Mouse (Mus musculus) midbrain, embryonic 13.5 days (tissue): ENCODE measurements around the gene Hs3st2. TPM values are rescaled to one million over a fixed set of nuclear protein-coding genes. Genes with fewer than 3 reads are reported as not detected.

ENCODE experiments used
- ATAC-seq: fragments of 200-750 bp; cut with Nextera tagmentation; 2 replicates; pipeline ENCODE4 v1.8.0; 2017; ENCODE audit warnings: mild to moderate bottlenecking, moderate TSS enrichment, moderate library complexity
- H3K27ac ChIP-seq: fragments of 300-500 bp; sonication (generic); 2 replicates; pipeline ENCODE4 v1.5.1; 2015; ENCODE audit warnings: inconsistent platforms, mild to moderate bottlenecking, moderate library complexity
- H3K27me3 ChIP-seq: fragments of 300-500 bp; sonication (generic); 2 replicates; pipeline ENCODE4 v1.6.1; 2015; ENCODE audit warnings: mild to moderate bottlenecking, inconsistent platforms
- H3K36me3 ChIP-seq: fragments of 300-500 bp; sonication (generic); 2 replicates; pipeline ENCODE4 v1.6.1; 2015; ENCODE audit warnings: mild to moderate bottlenecking, inconsistent platforms
- H3K4me1 ChIP-seq: fragments of 300-500 bp; sonication (generic); replicated peaks from 2 replicates; pipeline ENCODE4 v1.6.1; 2015; ENCODE audit warnings: inconsistent platforms
- H3K4me2 ChIP-seq: fragments of 300-500 bp; sonication (generic); replicated peaks from 2 replicates; pipeline ENCODE4 v1.6.1; 2015; ENCODE audit warnings: moderate library complexity, mild to moderate bottlenecking, inconsistent platforms
- H3K4me3 ChIP-seq: fragments of 300-500 bp; sonication (generic); replicated peaks from 2 replicates; pipeline ENCODE4 v1.5.1; 2015; ENCODE audit warnings: mild to moderate bottlenecking, inconsistent platforms
- H3K9ac ChIP-seq: fragments of 300-500 bp; sonication (generic); replicated peaks from 2 replicates; pipeline ENCODE4 v1.6.1; 2015; ENCODE audit warnings: mild to moderate bottlenecking, inconsistent platforms
- H3K9me3 ChIP-seq: fragments of 300-500 bp; sonication (generic); 2 replicates; pipeline ENCODE4 v1.6.1; 2016; ENCODE audit warnings: mild to moderate bottlenecking, inconsistent platforms
- WGBS: fragments of 180-500 bp; shearing (Covaris S2); methylation state at CpG from one replicate; pipeline ENCODE4 v1.1.7; 2015; 5-methylcytosine and 5-hydroxymethylcytosine counted together
- polyA plus RNA-seq: library from polyadenylated mRNA; unstranded; fragments of >200 nt; fragmentation: Nextera tagmentation; extraction: Ambion mirVana; gene quantifications from 2 replicates; pipeline ENCODE4 v1.2.1, GENCODE M21; 2015

Gene Hs3st2
- polyA plus RNA-seq, 1 experiment from 2014 or later: 6.2 TPM

GRCm38 (mm10) chr7:121517165-121517591 lies 125.5 kb downstream of the Hs3st2 start:
- no peak overlapping the region for H3K9ac ChIP-seq
- H3K9me3 ChIP-seq: peaks cover 4% of the 10 kb centered on the region; the same call in 1 of the 2 replicates
- no peak overlapping the region for H3K4me3 ChIP-seq
- WGBS: 86% methylated on average over 3 of the region's 3 CpGs
- no peak overlapping the region for H3K27ac ChIP-seq
- no peak for ATAC-seq
- no peaks in the 10 kb centered on the region for H3K36me3 ChIP-seq
- no peak overlapping the region for H3K4me2 ChIP-seq
- H3K4me1 ChIP-seq: no peaks in the 10 kb centered on the region
- H3K27me3 ChIP-seq: no peaks in the 10 kb centered on the region

GRCm38 (mm10) chr7:121522125-121522524 lies 130.5 kb downstream of the Hs3st2 start:
- H3K27ac ChIP-seq: no peak overlapping the region
- H3K36me3 ChIP-seq: no peaks in the 10 kb centered on the region
- 92% methylated on average over 3 of the region's 3 CpGs for WGBS

GRCm38 (mm10) chr7:121529023-121529422 lies 137.4 kb downstream of the Hs3st2 start:
- Histone ChIP-seq H3K27ac (no peak overlapping the region), H3K9ac (no peak overlapping the region), H3K27me3 (no peaks in the 10 kb centered on the region), H3K4me3 (no peak overlapping the region), H3K36me3 (no peaks in the 10 kb centered on the region), H3K4me1 (peaks cover 8% of the 10 kb centered on the region), H3K9me3 (no peaks in the 10 kb centered on the region), H3K4me2 (no peak overlapping the region)
- WGBS: 86% methylated on average over 2 of the region's 2 CpGs
- no peak for ATAC-seq

More at GRCm38 (mm10) chr7:121522125-121522524, 130.5 kb downstream of the Hs3st2 start:
- H3K4me1 ChIP-seq: peaks cover 8% of the 10 kb centered on the region
- H3K9ac ChIP-seq: no peak overlapping the region
- ATAC-seq: no peak
- H3K27me3 ChIP-seq: no peaks in the 10 kb centered on the region
- peaks cover 4% of the 10 kb centered on the region; the same call in 1 of the 2 replicates for H3K9me3 ChIP-seq
- H3K4me3 ChIP-seq: no peak overlapping the region
- H3K4me2 ChIP-seq: no peak overlapping the region

- no peak for ATAC-seq
- Histone ChIP-seq H3K36me3 (no peaks in the 10 kb centered on the region), H3K4me3 (no peak overlapping the region), H3K4me2 (no peak overlapping the region), H3K9ac (no peak overlapping the region), H3K4me1 (no peaks in the 10 kb centered on the region), H3K27ac (no peak overlapping the region), H3K9me3 (no peaks in the 10 kb centered on the region), H3K27me3 (no peaks in the 10 kb centered on the region)
- 86% methylated on average over 6 of the region's 6 CpGs for WGBS
Observed at GRCm38 (mm10) chr7:121533639-121534038, 142.0 kb downstream of the Hs3st2 start.

DNA sequence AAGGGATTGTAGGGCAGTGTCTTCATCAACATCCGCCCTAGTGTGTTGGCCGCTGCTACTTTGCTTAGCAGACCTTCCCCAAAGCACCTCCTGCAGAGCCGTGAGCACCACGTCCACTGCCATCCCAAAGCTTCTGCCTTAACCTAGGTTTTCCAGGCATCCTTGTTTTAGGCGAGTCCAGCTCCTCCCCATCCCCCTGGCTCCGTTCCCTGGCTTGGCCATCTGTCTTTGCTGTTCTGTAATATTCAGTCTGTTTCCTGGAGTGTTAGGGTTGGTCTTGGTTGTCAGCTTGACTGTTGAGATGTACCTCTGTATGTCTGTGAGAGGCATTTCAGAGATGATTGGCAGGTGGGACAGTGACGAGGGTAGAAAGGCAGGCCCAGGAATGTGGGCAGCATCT lies 142.7 kb downstream of the Hs3st2 start:
- Histone ChIP-seq H3K9ac (no peak overlapping the region), H3K27ac (no peak overlapping the region), H3K4me1 (0 out of 2 replicates have a peak, but pooled peaks cover under 1% of the 10 kb centered on the region), H3K9me3 (no peaks in the 10 kb centered on the region), H3K27me3 (no peaks in the 10 kb centered on the region), H3K4me2 (no peak overlapping the region), H3K36me3 (no peaks in the 10 kb centered on the region), H3K4me3 (no peak overlapping the region)
- no peak for ATAC-seq
- WGBS: 80% methylated on average over 7 of the region's 7 CpGs

DNA sequence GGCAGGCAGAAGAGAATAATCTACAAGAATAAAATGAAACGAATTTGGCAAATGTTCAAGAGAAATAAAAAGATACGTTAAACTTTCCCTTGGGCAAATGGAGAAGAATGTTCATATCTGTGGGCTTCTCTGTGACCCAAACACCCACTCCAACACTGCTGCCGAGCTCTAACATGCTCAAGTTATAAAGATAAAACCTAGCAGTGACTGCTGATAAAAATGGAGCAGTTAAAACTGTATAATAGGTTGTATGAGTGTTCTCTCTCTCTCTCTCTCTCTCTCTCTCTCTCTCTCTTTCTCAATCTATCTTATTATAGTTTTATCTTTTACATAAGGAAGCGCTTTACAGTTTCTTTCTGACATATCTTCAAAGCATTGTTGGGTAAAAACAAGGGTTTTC lies 144.3 kb downstream of the Hs3st2 start:
- Histone ChIP-seq H3K36me3 (no peaks in the 10 kb centered on the region), H3K4me2 (no peak overlapping the region), H3K27me3 (no peaks in the 10 kb centered on the region), H3K4me3 (no peak overlapping the region), H3K27ac (no peak overlapping the region), H3K9me3 (no peaks in the 10 kb centered on the region), H3K4me1 (peaks cover 8% of the 10 kb centered on the region; the same call in 1 of the 2 replicates), H3K9ac (no peak overlapping the region)
- 84% methylated on average over 4 of the region's 4 CpGs for WGBS
- ATAC-seq: no peak

DNA sequence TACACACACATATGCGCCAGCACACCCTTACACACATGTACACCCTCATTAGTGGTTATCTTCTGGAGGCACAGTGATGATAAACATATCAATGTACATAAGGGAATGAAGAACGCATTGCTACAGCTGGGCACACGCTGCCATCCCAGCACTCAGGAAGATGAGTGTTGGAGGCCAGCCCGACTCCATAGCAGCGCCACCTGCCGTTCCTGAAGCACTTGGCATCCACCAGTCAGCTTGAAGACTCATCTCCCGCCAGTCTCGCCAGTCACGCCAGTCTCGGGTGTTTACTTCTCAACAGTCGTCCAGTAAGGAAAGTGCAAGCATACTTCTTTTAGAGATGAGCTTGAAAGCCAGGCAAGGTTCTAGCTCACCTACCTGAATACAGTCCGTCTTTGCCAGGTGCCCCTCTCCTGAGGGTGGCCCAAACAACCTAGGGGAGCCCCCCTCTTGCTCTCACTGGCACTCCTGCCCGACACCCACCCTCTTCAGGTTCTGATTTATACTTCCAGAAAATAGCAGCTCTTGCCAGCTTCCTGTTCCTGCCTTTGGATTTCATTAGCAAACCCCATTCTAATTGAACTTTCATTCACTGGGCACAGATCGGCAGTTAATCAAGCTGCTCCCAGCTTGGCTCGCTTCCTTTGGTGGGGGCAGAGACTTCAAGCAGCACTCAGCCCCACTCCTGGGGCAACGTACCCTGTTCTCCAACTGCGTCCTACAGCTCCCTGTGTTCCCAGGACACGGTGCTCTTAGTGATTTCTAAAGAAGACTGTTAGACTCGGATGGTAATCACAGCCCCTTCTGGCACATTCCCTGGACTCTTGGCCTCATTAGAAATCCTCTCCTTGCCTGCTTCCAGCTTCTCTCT lies 148.0 kb downstream of the Hs3st2 start:
- Histone ChIP-seq H3K4me3 (no peak overlapping the region), H3K27me3 (no peaks in the 10 kb centered on the region), H3K4me1 (peaks cover 8% of the 10 kb centered on the region; the same call in 1 of the 2 replicates), H3K27ac (peak overlapping the region; percentile 57; the same call in 1 of the 2 replicates), H3K36me3 (no peaks in the 10 kb centered on the region), H3K4me2 (peak overlapping the region; percentile 25; the same call in 1 of the 2 replicates), H3K9me3 (no peaks in the 10 kb centered on the region), H3K9ac (0 out of 2 replicates have a peak overlapping the region, but pooled peaks have one; percentile 11)
- peak; percentile 62 for ATAC-seq
- 43% methylated on average over 19 of the region's 19 CpGs for WGBS

DNA sequence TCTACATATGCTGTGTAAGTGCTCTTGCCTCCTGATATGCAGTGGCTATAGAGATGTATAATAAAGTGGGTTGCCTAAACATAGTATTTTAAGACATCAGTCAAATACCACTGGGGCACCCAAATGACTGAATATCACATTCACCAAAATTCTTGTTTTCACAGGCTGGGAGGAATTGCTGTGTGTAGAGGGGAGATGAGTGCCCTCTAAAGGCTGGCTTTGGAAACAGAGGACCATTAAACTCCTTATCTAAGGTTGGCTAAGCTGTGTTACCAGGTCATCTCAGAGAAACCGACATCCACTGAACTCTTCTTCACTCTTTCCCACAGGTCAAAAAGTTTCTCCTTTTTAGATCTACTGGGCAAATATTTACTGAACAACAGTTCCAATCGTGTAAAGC lies 150.8 kb downstream of the Hs3st2 start:
- Histone ChIP-seq H3K27me3 (no peaks in the 10 kb centered on the region), H3K36me3 (no peaks in the 10 kb centered on the region), H3K9me3 (no peaks in the 10 kb centered on the region), H3K9ac (no peak overlapping the region), H3K4me3 (no peak overlapping the region), H3K4me1 (peaks cover 8% of the 10 kb centered on the region; the same call in 1 of the 2 replicates), H3K27ac (no peak overlapping the region), H3K4me2 (no peak overlapping the region)
- ATAC-seq: no peak
- 66% methylated on average over 2 of the region's 2 CpGs for WGBS

GRCm38 (mm10) chr7:121549329-121550022 lies 157.8 kb downstream of the Hs3st2 start:
- H3K4me2 ChIP-seq: no peak overlapping the region; the same call in 1 of the 2 replicates
- peaks cover 11% of the 10 kb centered on the region for H3K4me1 ChIP-seq
- ATAC-seq: peak; percentile 94
- no peak overlapping the region for H3K4me3 ChIP-seq
- H3K36me3 ChIP-seq: no peaks in the 10 kb centered on the region
- WGBS: 39% methylated on average over 18 of the region's 18 CpGs
- no peaks in the 10 kb centered on the region for H3K9me3 ChIP-seq
- no peaks in the 10 kb centered on the region for H3K27me3 ChIP-seq
- no peak overlapping the region for H3K9ac ChIP-seq
- peak overlapping the region; percentile 58 for H3K27ac ChIP-seq
